Mouse (Mus musculus): ENCODE results near the gene Acta2. TPM values are rescaled to one million over a fixed set of nuclear protein-coding genes. Genes with fewer than 3 reads are reported as not detected.

The Acta2 gene
- total RNA-seq, 2 experiments from 2014 or later = not detected

DNA sequence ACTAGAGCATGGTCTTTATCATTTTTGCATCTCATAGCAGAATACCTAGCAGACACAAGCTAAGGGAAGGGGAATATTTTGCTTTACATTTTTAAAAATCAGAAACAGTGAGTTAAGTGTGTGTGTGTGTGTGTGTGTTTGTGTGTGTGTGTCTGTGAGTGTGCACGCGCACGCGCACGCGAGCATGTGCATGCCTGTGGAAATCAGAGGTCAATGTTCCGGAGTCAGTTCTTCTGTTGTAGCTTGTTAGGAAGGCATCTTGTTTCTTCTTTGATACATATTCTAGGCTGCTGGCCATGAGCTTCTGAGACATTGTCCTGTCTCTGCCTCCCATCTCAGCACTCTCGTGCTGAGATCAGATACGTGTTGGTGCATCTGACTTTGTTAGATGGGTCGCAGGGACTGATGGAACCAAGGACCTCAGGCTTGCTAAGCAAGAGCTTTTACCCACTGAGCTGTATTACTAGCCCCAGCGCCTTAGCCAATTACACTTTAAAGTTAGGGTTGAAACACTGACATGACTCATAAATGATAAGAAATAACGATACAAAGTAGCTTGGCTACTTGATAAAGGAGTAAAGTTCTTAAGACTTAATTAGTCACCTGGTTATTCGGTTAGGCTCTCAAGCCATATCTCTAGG, 15.6 kb upstream of the Acta2 start:
- no peak for ATAC-seq (replicated peaks; ENCODE audit: low FRiP score, poor library complexity, severe bottlenecking)

DNA sequence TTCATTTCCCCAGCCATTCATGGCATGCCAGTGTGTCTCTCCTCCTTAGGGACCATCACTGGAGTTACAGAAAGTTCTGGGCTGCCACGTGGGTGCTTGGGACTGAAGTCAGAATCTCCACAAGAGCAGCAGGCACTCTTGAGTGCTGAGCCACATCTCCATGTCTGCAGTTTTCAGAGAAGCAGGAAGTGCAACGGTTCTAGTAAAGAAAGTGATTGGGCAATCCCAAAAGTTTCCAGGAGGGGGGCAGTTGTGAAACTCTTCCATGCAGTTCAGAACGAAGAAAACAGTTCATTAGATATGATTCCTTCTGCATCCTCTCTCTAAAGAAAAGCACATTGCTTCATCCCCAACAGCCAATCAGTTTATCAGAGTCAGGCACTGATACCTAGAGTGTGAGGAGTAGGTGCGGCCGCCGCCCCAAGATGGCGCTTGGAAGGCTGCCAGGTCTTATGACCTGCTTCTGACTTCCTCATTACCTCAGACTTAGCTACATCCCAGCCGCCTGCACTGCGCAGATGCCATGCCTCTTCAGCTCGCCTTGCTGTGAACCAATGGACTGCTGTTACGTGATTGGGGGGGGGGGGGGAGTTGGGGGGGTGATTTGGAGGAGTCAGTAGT, 14.8 kb upstream of the Acta2 start:
- no peak for ATAC-seq (replicated peaks; ENCODE audit: low FRiP score, poor library complexity, severe bottlenecking)

- ATAC-seq (replicated peaks; ENCODE audit: low FRiP score, poor library complexity, severe bottlenecking) = no peak
Observed at GRCm38 (mm10) chr19:34268991-34269390, 13.6 kb upstream of the Acta2 start.

GRCm38 (mm10) chr19:34265604-34266193, 10.3 kb upstream of the Acta2 start:
- no peak for ATAC-seq (replicated peaks; ENCODE audit: low FRiP score, poor library complexity, severe bottlenecking)

- ATAC-seq (replicated peaks; ENCODE audit: low FRiP score, poor library complexity, severe bottlenecking) = no peak
Observed at GRCm38 (mm10) chr19:34262273-34262974, 7.0 kb upstream of the Acta2 start.

DNA sequence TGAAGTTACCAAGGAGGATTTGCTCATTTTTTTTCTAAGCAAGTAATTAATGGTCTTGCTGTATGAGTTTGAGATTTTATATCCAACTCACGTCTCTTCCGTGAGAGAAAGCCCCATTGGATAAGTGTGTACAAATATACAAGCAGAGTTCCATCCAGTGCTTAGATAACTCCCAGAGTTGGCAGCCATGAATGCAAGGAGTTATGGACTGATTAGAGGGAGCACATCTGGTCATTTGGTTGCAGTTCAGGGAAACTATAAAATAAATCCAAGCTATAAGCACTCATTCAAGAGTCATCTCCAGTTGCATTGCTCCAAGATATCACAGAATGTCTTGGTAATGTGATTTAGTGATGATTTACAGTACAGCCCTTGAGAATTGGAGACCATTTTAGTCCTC, 1.5 kb upstream of the Acta2 start:
- ATAC-seq (replicated peaks; ENCODE audit: low FRiP score, poor library complexity, severe bottlenecking) = no peak

- ATAC-seq (replicated peaks; ENCODE audit: low FRiP score, poor library complexity, severe bottlenecking) = no peak
Observed at GRCm38 (mm10) chr19:34256149-34256548, 759 bp upstream of the Acta2 start.

DNA sequence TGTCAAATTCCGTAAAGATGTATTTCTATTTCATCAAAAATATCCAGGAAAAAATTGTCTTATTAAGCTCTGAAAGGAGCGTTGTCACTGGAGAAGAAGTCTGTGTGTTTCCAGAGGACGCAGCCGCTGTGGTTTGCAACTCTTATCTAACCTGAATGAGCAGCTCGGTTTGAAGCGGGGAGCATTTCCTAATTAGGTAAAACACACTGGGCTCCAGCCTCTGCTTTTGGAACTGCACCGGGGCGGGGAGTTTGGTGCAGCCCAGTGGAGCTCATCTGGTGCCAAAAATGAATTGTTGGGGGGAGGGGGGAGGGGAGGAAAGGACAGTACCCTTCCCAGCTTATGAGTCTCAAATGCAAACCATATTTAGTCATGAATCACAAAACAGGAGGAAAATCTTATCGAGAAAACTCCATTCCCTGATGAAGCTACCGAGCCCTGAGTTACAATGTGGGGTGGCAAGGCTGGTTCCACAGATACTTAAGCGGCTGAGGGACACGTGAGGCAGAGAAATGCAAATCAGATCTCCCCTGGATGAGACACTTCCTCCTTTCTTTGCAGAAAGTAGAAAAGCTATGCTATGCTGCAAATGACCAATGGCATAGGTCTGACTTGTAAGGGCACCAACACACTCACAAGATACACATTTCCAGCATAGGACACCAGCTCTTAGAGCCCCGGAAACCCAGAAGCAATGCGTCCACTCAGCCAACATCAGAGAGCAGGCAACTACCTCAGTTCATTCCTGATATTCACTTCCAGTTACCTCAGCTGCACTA, 1.1 kb downstream of the Acta2 start:
- no peak for ATAC-seq (replicated peaks; ENCODE audit: low FRiP score, poor library complexity, severe bottlenecking)

DNA sequence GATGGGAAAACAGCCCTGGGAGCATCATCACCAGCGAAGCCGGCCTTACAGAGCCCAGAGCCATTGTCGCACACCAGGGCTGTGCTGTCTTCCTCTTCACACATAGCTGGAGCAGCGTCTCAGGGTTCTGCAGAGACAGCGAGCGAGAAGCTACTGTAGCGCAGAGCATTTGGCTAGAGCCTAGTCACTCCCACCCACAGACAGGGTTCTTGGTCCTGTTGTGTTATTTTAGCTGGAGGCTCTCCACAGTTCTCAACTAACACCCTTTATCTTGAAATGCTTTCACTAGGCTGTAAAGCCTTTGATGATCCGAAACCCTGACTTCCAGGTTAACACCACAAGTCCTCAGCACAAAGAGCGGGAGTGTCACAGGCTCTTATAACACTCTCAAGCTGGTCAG, 2.9 kb downstream of the Acta2 start:
- no peak for ATAC-seq (replicated peaks; ENCODE audit: low FRiP score, poor library complexity, severe bottlenecking)

DNA sequence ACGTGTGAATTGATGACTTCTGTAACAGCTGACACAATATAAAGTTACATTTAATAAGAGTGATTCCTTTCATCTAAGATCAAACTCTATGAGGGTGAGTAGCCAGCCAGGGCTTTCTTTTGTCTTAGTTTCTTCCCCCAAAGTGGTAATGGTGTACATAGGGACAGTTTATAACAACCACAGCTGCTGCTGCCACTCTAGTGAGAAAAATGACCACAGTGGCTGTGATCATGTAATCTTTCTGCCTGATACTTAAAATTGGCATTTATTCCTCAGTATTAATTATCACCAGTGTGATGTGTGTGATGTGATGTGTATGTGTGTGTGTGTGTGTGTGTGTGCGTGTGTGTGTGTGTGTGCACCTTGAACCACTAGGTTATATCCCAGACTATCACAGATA, 3.5 kb downstream of the Acta2 start:
- ATAC-seq (replicated peaks; ENCODE audit: low FRiP score, poor library complexity, severe bottlenecking) = no peak

- no peak for ATAC-seq (replicated peaks; ENCODE audit: low FRiP score, poor library complexity, severe bottlenecking)
Observed at GRCm38 (mm10) chr19:34250621-34251020, 4.8 kb downstream of the Acta2 start.

DNA sequence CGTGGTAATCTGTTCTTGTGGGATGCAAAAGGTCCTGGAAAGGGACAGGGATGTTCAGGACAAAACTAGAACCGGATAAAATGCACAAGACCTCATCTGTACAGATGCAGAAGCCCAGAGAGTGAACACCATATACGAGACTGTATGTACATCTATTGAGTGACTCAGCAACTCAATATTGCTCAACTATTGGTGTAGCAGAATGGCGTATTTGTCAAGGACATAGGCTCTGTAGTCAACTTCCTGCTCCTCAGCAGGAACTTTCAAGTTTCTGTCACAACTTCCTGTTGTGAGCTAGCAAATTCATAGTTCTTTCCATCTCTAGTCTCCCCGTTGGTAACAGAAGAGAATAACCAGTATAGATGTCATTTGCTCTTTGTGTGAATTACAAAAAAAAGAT, 6.8 kb downstream of the Acta2 start:
- no peak for ATAC-seq (replicated peaks; ENCODE audit: low FRiP score, poor library complexity, severe bottlenecking)

- peak; percentile 73; the same call in 1 of the 2 replicates for ATAC-seq (replicated peaks; ENCODE audit: low FRiP score, poor library complexity, severe bottlenecking)
Observed at GRCm38 (mm10) chr19:34244056-34244455, 11.3 kb downstream of the Acta2 start.

- ATAC-seq (replicated peaks; ENCODE audit: low FRiP score, poor library complexity, severe bottlenecking) = no peak
Observed at GRCm38 (mm10) chr19:34242925-34243324, 12.5 kb downstream of the Acta2 start.

DNA sequence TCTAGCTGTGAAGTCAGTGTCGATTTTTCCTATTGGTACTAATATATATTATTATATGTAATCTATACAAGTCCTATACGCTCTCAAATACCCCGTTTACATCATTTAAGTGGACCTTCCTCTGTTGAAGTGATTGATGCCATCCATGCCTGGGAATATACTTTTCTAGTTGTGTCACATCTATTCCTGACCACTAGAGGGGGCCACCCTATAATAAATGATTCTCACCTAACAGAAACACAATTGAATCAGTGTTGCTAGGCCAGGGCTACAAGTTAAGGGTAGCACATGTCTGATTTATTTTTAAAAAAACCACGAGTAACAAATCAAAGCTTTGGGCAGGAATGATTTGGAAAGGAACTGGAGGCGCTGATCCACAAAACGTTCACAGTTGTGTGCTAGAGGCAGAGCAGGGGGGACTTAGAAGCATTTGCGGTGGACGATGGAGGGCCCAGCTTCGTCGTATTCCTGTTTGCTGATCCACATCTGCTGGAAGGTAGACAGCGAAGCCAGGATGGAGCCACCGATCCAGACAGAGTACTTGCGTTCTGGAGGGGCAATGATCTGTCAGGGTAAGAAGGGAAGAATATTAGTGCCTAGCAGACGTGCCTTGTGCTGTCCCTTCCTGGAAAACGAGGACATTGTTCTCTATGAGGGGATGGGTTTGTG, 14.0 kb downstream of the Acta2 start:
- no peak; the same call in 1 of the 2 replicates for ATAC-seq (replicated peaks; ENCODE audit: low FRiP score, poor library complexity, severe bottlenecking)

DNA sequence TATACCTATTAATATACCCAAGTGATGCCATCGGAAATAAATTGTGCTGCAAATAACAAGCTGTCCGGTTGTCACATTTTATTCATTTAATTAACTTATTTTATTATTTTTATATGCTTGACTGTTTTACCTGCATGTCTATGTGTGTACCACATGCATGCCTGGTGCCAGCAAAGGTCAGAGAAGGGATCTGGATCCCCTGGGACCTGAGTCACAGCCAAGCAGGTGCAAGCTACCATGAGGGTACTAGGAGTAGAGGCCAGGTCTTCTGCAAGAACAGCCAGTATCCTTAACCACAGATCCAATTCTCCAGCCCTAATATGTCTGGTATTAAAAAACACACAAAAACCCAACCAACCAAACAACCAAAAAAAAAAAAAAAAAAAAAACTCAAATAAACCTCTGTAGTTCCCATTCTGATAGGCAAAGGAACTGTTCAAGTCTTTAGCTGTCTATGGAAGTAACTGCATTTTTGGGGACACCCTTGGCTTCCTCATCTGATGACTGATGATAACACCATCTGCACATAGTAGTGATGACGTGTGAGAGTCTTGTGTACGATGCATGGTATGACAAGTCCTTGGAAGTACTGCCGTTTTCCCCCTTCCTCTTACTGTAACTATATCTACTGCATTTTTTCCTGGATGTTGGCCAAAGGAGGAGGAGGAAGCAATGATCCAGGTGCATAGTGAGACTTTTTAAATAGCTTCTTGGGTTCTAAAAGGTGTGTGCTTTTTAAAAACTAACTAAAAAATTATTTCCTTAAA, 14.9 kb downstream of the Acta2 start:
- no peak for ATAC-seq (replicated peaks; ENCODE audit: low FRiP score, poor library complexity, severe bottlenecking)

DNA sequence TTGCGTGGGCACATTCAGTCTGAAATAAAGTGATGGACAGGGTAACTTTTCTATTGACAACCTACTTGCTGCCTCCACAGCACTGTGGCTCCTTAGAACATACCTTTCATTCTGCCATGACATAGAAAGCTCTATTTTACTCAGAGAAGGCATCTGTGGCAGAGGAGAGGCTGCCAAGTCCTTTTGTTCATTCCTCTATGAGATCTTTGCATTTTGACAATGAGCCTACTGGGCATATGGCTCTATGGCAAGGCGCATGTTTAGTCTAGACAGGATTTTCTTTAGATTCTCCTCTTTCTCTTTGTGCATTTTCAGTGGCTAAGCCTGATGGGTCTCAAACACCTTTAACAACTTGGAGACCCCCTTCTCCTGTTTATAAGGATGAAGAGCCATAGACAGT, 17.6 kb downstream of the Acta2 start:
- no peak for ATAC-seq (replicated peaks; ENCODE audit: low FRiP score, poor library complexity, severe bottlenecking)

DNA sequence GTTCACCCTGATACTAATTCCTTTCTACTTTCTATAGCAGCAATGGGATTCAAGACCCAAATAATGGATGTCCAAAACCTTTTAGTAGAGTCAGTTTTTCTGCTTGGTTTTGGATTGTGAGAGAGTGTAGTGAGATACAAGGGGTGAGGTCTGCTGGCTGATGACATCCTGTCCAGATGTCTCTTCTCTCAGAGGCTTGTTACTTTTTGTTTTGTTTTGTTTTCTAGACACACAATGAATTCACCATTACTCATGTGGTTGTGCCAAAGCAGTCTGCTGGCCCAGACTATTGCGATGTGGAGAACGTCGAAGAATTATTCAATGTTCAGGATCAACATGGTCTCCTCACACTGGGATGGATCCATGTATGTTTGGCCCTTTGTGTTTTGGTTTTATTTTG, 19.3 kb downstream of the Acta2 start:
- ATAC-seq (replicated peaks; ENCODE audit: low FRiP score, poor library complexity, severe bottlenecking) = no peak

- ATAC-seq (replicated peaks; ENCODE audit: low FRiP score, poor library complexity, severe bottlenecking) = no peak
Observed at GRCm38 (mm10) chr19:34233944-34234343, 21.4 kb downstream of the Acta2 start.

All from erythroblast, adult 5-6 weeks (primary cell).